In the genomic region with DNA sequence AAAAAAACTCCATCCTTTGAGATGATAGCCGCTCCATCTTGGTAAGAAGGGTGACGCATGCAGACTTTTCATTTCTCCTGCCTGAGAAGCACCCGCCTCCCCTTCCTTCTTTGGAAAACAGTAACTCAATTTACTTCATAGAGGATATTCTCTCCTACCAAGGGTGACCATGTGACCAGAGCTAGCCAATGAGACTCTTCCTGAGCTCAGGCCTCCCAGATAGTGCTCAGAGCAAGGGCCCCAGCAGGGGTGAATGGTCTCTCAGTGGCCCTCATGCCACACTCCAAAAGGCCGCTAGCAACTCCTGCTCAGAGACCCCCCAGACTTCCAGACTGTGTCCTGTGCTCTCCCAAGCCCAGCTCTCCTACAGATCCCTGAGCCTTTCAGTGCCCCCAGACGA, we compare ENCODE assay signal across 12 mouse cellular contexts. TPM values are rescaled to one million over a fixed set of nuclear protein-coding genes. Genes with fewer than 3 reads are reported as not detected.
DNase-seq lines count a peak whose midpoint lies in the region; ATAC-seq and TF ChIP-seq lines count a peak whose summit lies in the region.
"Had no signal": no experiment of that assay in that cellular context is flagged by ENCODE, and none has a peak within 500 bp of the region (broad histone marks: within the 10 kb centered on the region; RNA-seq: fewer than 3 reads in every experiment).

No protein-coding gene starts in this region.

- no peaks in the 10 kb centered on the region for H3K36me3 ChIP-seq in kidney, adult 2 months (ENCODE audit: control insufficient read depth, insufficient read depth, low read length)
- H3K36me3 ChIP-seq in embryonic facial prominence, embryonic 13.5 days, result peaks cover 23% of the 10 kb centered on the region
- peaks cover 7% of the 10 kb centered on the region; the same call in 1 of the 2 replicates for H3K36me3 ChIP-seq in limb, embryonic 15.5 days
- peaks cover 2% of the 10 kb centered on the region; the same call in 1 of the 2 replicates for H3K36me3 ChIP-seq in forebrain, embryonic 11.5 days (ENCODE audit: control insufficient read depth, insufficient read depth, low read length)

- no peaks in the 10 kb centered on the region for H3K9me3 ChIP-seq in embryonic facial prominence, embryonic 13.5 days
- H3K9me3 ChIP-seq in limb, embryonic 15.5 days, result no peaks in the 10 kb centered on the region
- no peaks in the 10 kb centered on the region for H3K9me3 ChIP-seq in forebrain, embryonic 11.5 days (ENCODE audit: control insufficient read depth, low read length)

- no peak overlapping the region for H3K27ac ChIP-seq in kidney, adult 2 months (ENCODE audit: insufficient read depth, low read depth, low read length)
- H3K27ac ChIP-seq in embryonic facial prominence, embryonic 13.5 days, result peak overlapping the region; percentile 84
- H3K27ac ChIP-seq in limb, embryonic 15.5 days, result peak overlapping the region; percentile 91
- H3K27ac ChIP-seq in forebrain, embryonic 11.5 days (ENCODE audit: low read depth, low read length), result no peak overlapping the region

- no peak overlapping the region for H3K4me2 ChIP-seq in embryonic facial prominence, embryonic 13.5 days
- no peak overlapping the region for H3K4me2 ChIP-seq in limb, embryonic 15.5 days
- H3K4me2 ChIP-seq in forebrain, embryonic 11.5 days (ENCODE audit: low read depth, low read length, severe bottlenecking), result no peak overlapping the region
- H3K4me2 ChIP-seq: lung, embryonic 14.5 days had no signal

- ATAC-seq in embryonic facial prominence, embryonic 13.5 days (ENCODE audit: insufficient number of reproducible peaks, insufficient read depth, low FRiP score, low TSS enrichment, low read depth), result no peak
- ATAC-seq in limb, embryonic 15.5 days (ENCODE audit: insufficient number of reproducible peaks, low FRiP score, low TSS enrichment, low read depth), result no peak
- no peak for ATAC-seq in forebrain, embryonic 11.5 days (replicated peaks; ENCODE audit: low FRiP score)
- ATAC-seq: inflammation-experienced regulatory T-cells, adult 6 months had no signal

- peak overlapping the region; percentile 27; the same call in 1 of the 2 replicates for H3K9ac ChIP-seq in embryonic facial prominence, embryonic 13.5 days
- no peak overlapping the region for H3K9ac ChIP-seq in limb, embryonic 15.5 days
- H3K9ac ChIP-seq in forebrain, embryonic 11.5 days (ENCODE audit: low read length), result no peak overlapping the region
- H3K9ac ChIP-seq: lung, embryonic 14.5 days had no signal

- TF ChIP-seq POLR2A in kidney, adult 2 months (IDR thresholded peaks at IDR 0.05; ENCODE audit: low read depth, low read length), result no peak

- no peak for TF ChIP-seq CTCF in kidney, adult 2 months (conservative IDR thresholded peaks at IDR 0.05; ENCODE audit: insufficient read depth, insufficient read length, low read depth, low read length)

- no peak overlapping the region for H3K4me3 ChIP-seq in kidney, adult 2 months (ENCODE audit: insufficient read depth, low read depth, low read length)
- H3K4me3 ChIP-seq in embryonic facial prominence, embryonic 13.5 days, result no peak overlapping the region
- no peak overlapping the region for H3K4me3 ChIP-seq in limb, embryonic 15.5 days
- H3K4me3 ChIP-seq in forebrain, embryonic 11.5 days (ENCODE audit: low read depth, low read length), result no peak overlapping the region

- peaks cover 34% of the 10 kb centered on the region for H3K4me1 ChIP-seq in kidney, adult 2 months (ENCODE audit: control insufficient read depth, insufficient read depth, low read length)
- peaks cover 77% of the 10 kb centered on the region for H3K4me1 ChIP-seq in embryonic facial prominence, embryonic 13.5 days
- H3K4me1 ChIP-seq in limb, embryonic 15.5 days, result peaks cover 73% of the 10 kb centered on the region
- H3K4me1 ChIP-seq in forebrain, embryonic 11.5 days (replicated peaks; ENCODE audit: control insufficient read depth, insufficient read depth, low read length), result peaks cover 5% of the 10 kb centered on the region; the same call in 1 of the 2 replicates

- 75% methylated on average over 5 of the region's 5 CpGs for WGBS in kidney, adult 2 months
- WGBS in embryonic facial prominence, embryonic 13.5 days, result 67% methylated on average over 5 of the region's 5 CpGs
- 85% methylated on average over 5 of the region's 5 CpGs for WGBS in limb, embryonic 15.5 days
- 76% methylated on average over 5 of the region's 5 CpGs for WGBS in forebrain, embryonic 11.5 days

- no peaks in the 10 kb centered on the region for H3K27me3 ChIP-seq in kidney, adult 2 months (replicated peaks; ENCODE audit: control insufficient read depth, insufficient read depth, low read length)
- H3K27me3 ChIP-seq in embryonic facial prominence, embryonic 13.5 days, result no peaks in the 10 kb centered on the region
- no peaks in the 10 kb centered on the region for H3K27me3 ChIP-seq in limb, embryonic 15.5 days
- H3K27me3 ChIP-seq in forebrain, embryonic 11.5 days (ENCODE audit: control insufficient read depth, insufficient read depth, low read length), result no peaks in the 10 kb centered on the region

- peak; percentile 25 to 49 for DNase-seq in adrenal gland, adult (ENCODE audit: inconsistent age in 2 of 2, low spot score in 1 of 2)
- no peak for DNase-seq in adrenal gland, adult 8-10 months
- peak; percentile 60 for DNase-seq in kidney, adult 2 months
- no peak for DNase-seq in kidney, adult 11 months
- no peak for DNase-seq in forebrain, embryonic 11.5 days (ENCODE audit: low spot score)
- no peak for DNase-seq in frontal cortex, adult 2 months (ENCODE audit: extremely low spot score in 1 of 2, low spot score in 1 of 2)
- DNase-seq: embryo, embryonic 11 days; lung, embryonic 14.5 days; midbrain, embryonic 14.5 days had no signal

RNA-seq across cellular contexts. Expression of a gene that starts 11.6 kb away (rescaled TPM):
- total RNA-seq in adrenal gland, adult 8-10 months (2022), result 100 to 1,000 TPM in 2 of 4 experiments, 10 to 100 TPM in 2; 44.6 to 150 (median 89.6) TPM
- 18.6 and 23.8 TPM in 2 replicates for polyA plus RNA-seq in kidney, adult 2 months (2012; rRNA removed)
- 127 and 143 TPM in 2 replicates for polyA plus RNA-seq in embryonic facial prominence, embryonic 13.5 days (2015; fragmentation: Nextera tagmentation; extraction: Ambion mirVana)
- 149 and 184 TPM in 2 replicates for polyA plus RNA-seq in limb, embryonic 15.5 days (2015; fragmentation: Nextera tagmentation; extraction: Ambion mirVana)
- polyA plus RNA-seq in forebrain, embryonic 11.5 days (2014; fragmentation: Nextera tagmentation; extraction: Ambion mirVana), result 97.9 and 102 TPM in 2 replicates
- polyA plus RNA-seq in frontal cortex, adult 2 months (2012; rRNA removed), result 52.1 and 61.0 TPM in 2 replicates

Comparison
In these comparisons a context has a peak if more than half of its experiments do, and no peak if none do; other contexts are left out.
1. DNase-seq: peak in adrenal gland, adult (2 of 2) and kidney, adult 2 months (single experiment); none in adrenal gland, adult 8-10 months (single experiment), kidney, adult 11 months (single experiment), forebrain, embryonic 11.5 days (single experiment) and frontal cortex, adult 2 months (0 of 2).
2. H3K27ac ChIP-seq: peak in embryonic facial prominence, embryonic 13.5 days (single experiment) and limb, embryonic 15.5 days (single experiment); none in kidney, adult 2 months (single experiment) and forebrain, embryonic 11.5 days (single experiment).